Comparison of ENCODE assay signal across 9 mouse cellular contexts in genomic region chr19:23373287-23373686, GRCm38 (mm10).
DNase-seq lines count a peak whose midpoint lies in the region; ATAC-seq lines count a peak whose summit lies in the region.
"Had no signal": no experiment of that assay in that cellular context is flagged by ENCODE, and none has a peak within 500 bp of the region (broad histone marks: within the 10 kb centered on the region; RNA-seq: fewer than 3 reads in every experiment).

No protein-coding gene starts in this region.

- H3K4me1 ChIP-seq in hindbrain, embryonic 16.5 days (ENCODE audit: control insufficient read depth, insufficient read depth, low read depth, low read length): no peaks in the 10 kb centered on the region
- peaks cover 9% of the 10 kb centered on the region for H3K4me1 ChIP-seq in midbrain, embryonic 16.5 days (ENCODE audit: control insufficient read depth, insufficient read depth, low read length)

- no peak overlapping the region for H3K4me2 ChIP-seq in hindbrain, embryonic 16.5 days (ENCODE audit: low read length)
- H3K4me2 ChIP-seq in midbrain, embryonic 16.5 days (ENCODE audit: low read length): no peak overlapping the region
- H3K4me2 ChIP-seq: midbrain, embryonic 12.5 days had no signal

- ATAC-seq in frontal cortex, adult (ENCODE audit: low TSS enrichment): peak; percentile 72
- peak; percentile 70 for ATAC-seq in hindbrain, embryonic 16.5 days
- peak; percentile 33; the same call in 1 of the 2 replicates for ATAC-seq in midbrain, embryonic 16.5 days

- H3K9ac ChIP-seq in hindbrain, embryonic 16.5 days (ENCODE audit: low read depth, low read length): no peak overlapping the region
- H3K9ac ChIP-seq in midbrain, embryonic 16.5 days (ENCODE audit: low read depth, low read length): no peak overlapping the region
- H3K9ac ChIP-seq: midbrain, embryonic 12.5 days had no signal

- no peak overlapping the region for H3K4me3 ChIP-seq in hindbrain, embryonic 16.5 days (ENCODE audit: low read length)
- H3K4me3 ChIP-seq in midbrain, embryonic 16.5 days (ENCODE audit: low read depth, low read length): no peak overlapping the region
- H3K4me3 ChIP-seq: midbrain, embryonic 12.5 days had no signal

- WGBS in hindbrain, embryonic 16.5 days: 47% methylated on average over 8 of the region's 8 CpGs
- 52% methylated on average over 8 of the region's 8 CpGs for WGBS in midbrain, embryonic 16.5 days

- no peaks in the 10 kb centered on the region for H3K27me3 ChIP-seq in hindbrain, embryonic 16.5 days (replicated peaks; ENCODE audit: control insufficient read depth, insufficient read depth, low read length)
- H3K27me3 ChIP-seq in midbrain, embryonic 16.5 days (ENCODE audit: control insufficient read depth, insufficient read depth, low read depth, low read length): no peaks in the 10 kb centered on the region
- H3K27me3 ChIP-seq: midbrain, embryonic 12.5 days had no signal

- no peak overlapping the region for H3K27ac ChIP-seq in hindbrain, embryonic 16.5 days (ENCODE audit: low read depth, low read length)
- H3K27ac ChIP-seq in midbrain, embryonic 16.5 days (ENCODE audit: low read length): no peak overlapping the region
- H3K27ac ChIP-seq: midbrain, embryonic 12.5 days had no signal

- DNase-seq in cerebellum, adult 11-12 months: peak; percentile 42
- no peak for DNase-seq in cerebellum, adult 9-11 months
- DNase-seq in c-Kit-positive CD71-positive TER-119-positive erythroid progenitor cells, embryonic 14.5 days (ENCODE audit: low spot score): peak; percentile 35
- peak; percentile 65 to 73 for DNase-seq in left cerebral cortex, postnatal 10 days (ENCODE audit: extremely low spot score in 1 of 2, low spot score in 2 of 2)
- DNase-seq in spleen, postnatal 14 days (ENCODE audit: low spot score in 2 of 2): peak; percentile 10 to 14

- intact Hi-C loops in left cerebral cortex, postnatal 10 days (cut with DNase I): loop anchor here (2.0 to 5.0 kb wide), 2 partner anchors 150 to 384 kb away; partner anchors contain the start of gene Apba1

- no peaks in the 10 kb centered on the region for H3K9me3 ChIP-seq in hindbrain, embryonic 16.5 days (ENCODE audit: control insufficient read depth, low read length)
- no peaks in the 10 kb centered on the region for H3K9me3 ChIP-seq in midbrain, embryonic 16.5 days (replicated peaks; ENCODE audit: control insufficient read depth, low read length, poor library complexity, severe bottlenecking)
- H3K9me3 ChIP-seq: midbrain, embryonic 12.5 days had no signal

- H3K36me3 ChIP-seq in hindbrain, embryonic 16.5 days (ENCODE audit: control insufficient read depth, insufficient read depth, low read length): no peaks in the 10 kb centered on the region
- H3K36me3 ChIP-seq in midbrain, embryonic 16.5 days (ENCODE audit: control insufficient read depth, insufficient read depth, low read length): no peaks in the 10 kb centered on the region
- H3K36me3 ChIP-seq: midbrain, embryonic 12.5 days had no signal
